Mouse (Mus musculus) ES-E14 (cell line): ENCODE results near the gene Fosl2. TPM values are rescaled to one million over a fixed set of nuclear protein-coding genes. Genes with fewer than 3 reads are reported as not detected.

Experiments
- DNase-seq: peaks from one replicate; pipeline ENCODE4 v3.0.0-alpha.2; 2013; ENCODE audit warnings: low read depth, low spot score
- H3K27ac ChIP-seq: 2 replicates; pipeline ENCODE4 v1.5.1; 2012; ENCODE audit warnings: low read depth, mild to moderate bottlenecking, low read length, moderate library complexity, mixed read lengths; ENCODE audit not compliant: poor library complexity, insufficient read depth, severe bottlenecking
- H3K36me3 ChIP-seq: 2 replicates; pipeline ENCODE4 v1.6.1; 2012; ENCODE audit warnings: mild to moderate bottlenecking, low read length, moderate library complexity, mixed read lengths; ENCODE audit not compliant: control insufficient read depth, poor library complexity, insufficient read depth, severe bottlenecking
- H3K4me1 ChIP-seq, 2 experiments: fragments of 150-350 bp in 1 of 2; sonication (generic) in 1 of 2; 2 replicates each; pipeline ENCODE4 v1.6.1; 2012; ENCODE audit warnings: low read length in 2 of 2, mild to moderate bottlenecking in 1 of 2, mixed read lengths in 1 of 2; ENCODE audit not compliant: control insufficient read depth in 2 of 2, insufficient read depth in 2 of 2, poor library complexity in 1 of 2
- H3K4me3 ChIP-seq, 2 experiments: fragments of 150-350 bp in 1 of 2; sonication (generic) in 1 of 2; 2 replicates each; pipeline ENCODE4 v1.5.1; 2012; ENCODE audit warnings: low read length in 2 of 2, low read depth in 1 of 2, mild to moderate bottlenecking in 1 of 2, mixed read lengths in 1 of 2; ENCODE audit not compliant: insufficient read depth in 1 of 2, poor library complexity in 1 of 2, severe bottlenecking in 1 of 2
- H3K9ac ChIP-seq: 2 replicates; pipeline ENCODE4 v1.6.1; 2012; ENCODE audit warnings: low read depth, mild to moderate bottlenecking, low read length, mixed read lengths; ENCODE audit not compliant: poor library complexity, insufficient read depth, severe bottlenecking
- H3K9me3 ChIP-seq: fragments of 150-350 bp; sonication (generic); 2 replicates; pipeline ENCODE4 v1.6.1; 2012; ENCODE audit warnings: low read depth, mild to moderate bottlenecking, low read length; ENCODE audit not compliant: control insufficient read depth, insufficient read depth
- CHD2 ChIP-seq: IDR thresholded peaks from 2 replicates; pipeline ENCODE4 v1.6.1; 2014; ENCODE audit warnings: mild to moderate bottlenecking, low read depth, low read length, inconsistent platforms
- HCFC1 ChIP-seq: IDR thresholded peaks from 2 replicates; pipeline ENCODE4 v1.6.1; 2012; ENCODE audit warnings: low read length, inconsistent platforms, borderline replicate concordance; ENCODE audit not compliant: insufficient read depth
- MAFK ChIP-seq: IDR thresholded peaks from 2 replicates; pipeline ENCODE4 v1.6.1; 2014; ENCODE audit warnings: mild to moderate bottlenecking, low read depth, low read length, inconsistent platforms; ENCODE audit not compliant: insufficient read depth
- ZC3H11A ChIP-seq: IDR thresholded peaks from 2 replicates; pipeline ENCODE4 v1.6.1; 2012; ENCODE audit warnings: low read depth, mild to moderate bottlenecking, inconsistent platforms, low read length, borderline replicate concordance
- ZNF384 ChIP-seq: IDR thresholded peaks from 2 replicates; pipeline ENCODE4 v1.6.1; 2012; ENCODE audit warnings: low read depth, low read length, inconsistent platforms
- in situ Hi-C, 2 experiments: fragments of 600-800 bp; cut with MboI; formaldehyde crosslinking; loops; one replicate each; pipeline ENCODE4 v1.15.1; 2025; ENCODE audit warnings: low sequenced_read_pairs in 2 of 2, inconsistent platforms in 1 of 2; ENCODE audit not compliant: unreplicated experiment in 2 of 2
- total RNA-seq: library from RNA; depleted of rRNA; stranded (reverse); fragments of 300-350 nt; gene quantifications from 2 replicates; pipeline ENCODE4 v1.2.3, GENCODE M21; 2012; rRNA removed

Fosl2 gene
- total RNA-seq, 1 experiment, result 15.0 TPM

GRCm38 (mm10) chr5:32206726-32207125 is 71.1 kb downstream of the Fosl2 start:
- no peak for DNase-seq
- Histone ChIP-seq H3K36me3 (no peaks in the 10 kb centered on the region), H3K9ac (no peak overlapping the region), H3K27ac (no peak overlapping the region), H3K4me1 (peaks cover 0 to 3% of the 10 kb centered on the region in 2 experiments; a peak in 1 of 4 replicates), H3K9me3 (no peaks in the 10 kb centered on the region), H3K4me3 (no peak overlapping the region)
- TF ChIP-seq CHD2, result no peak
- no peak for TF ChIP-seq HCFC1
- no peak for TF ChIP-seq MAFK
- no peak for TF ChIP-seq ZNF384
- no peak for TF ChIP-seq ZC3H11A
- in situ Hi-C loops, result no loop called here

Other genes starting within 250 kb of the Fosl2 start
- gene Plb1, start 96.9 kb downstream of the Fosl2 start, total RNA-seq, result 1.7 and 3.8 TPM in 2 replicates